Mouse (Mus musculus) adrenal gland, adult 18-20 months (tissue): ENCODE results near the gene Uba5. TPM values are rescaled to one million over a fixed set of nuclear protein-coding genes. Genes with fewer than 3 reads are reported as not detected.

Experiments
- total RNA-seq, 2 experiments: library from RNA; stranded (reverse); gene quantifications; 1 replicate in 1 of 2; 2 replicates in 1 of 2; pipeline ENCODE4 v1.2.3; 2021

Uba5 gene
- total RNA-seq, 2 experiments from 2014 or later = 37.3 to 47.4 TPM

Other genes with a start within 250 kb of the Uba5 start
- gene Nphp3, start 60.6 kb downstream of the Uba5 start, total RNA-seq = 1 to 10 TPM; 2.2 to 2.6 TPM
- gene Gm28305, start 22.5 kb downstream of the Uba5 start, total RNA-seq = not detected
- 10 to 100 TPM; 66.7 to 84.1 TPM for gene Acad11, start 243 bp upstream of the Uba5 start, total RNA-seq
- gene Ackr4, start 63.8 kb upstream of the Uba5 start, total RNA-seq = not detected
- gene Dnajc13, start 199.8 kb upstream of the Uba5 start, total RNA-seq = 10 to 100 TPM; 38.3 to 43.2 TPM